Mouse (Mus musculus) frontal cortex, postnatal 14 days (tissue): Measurements from ENCODE around the gene Anxa2.

Experiments
- DNase-seq, 2 experiments: peaks; one replicate each; pipeline ENCODE4 v3.0.0; 2022; ENCODE audit warnings: low spot score in 2 of 2

Anxa2 gene

GRCm38 (mm10) chr9:69458982-69459381, 5.6 kb downstream of the Anxa2 start:
- DNase-seq, result no peak

GRCm38 (mm10) chr9:69459876-69460275, 6.5 kb downstream of the Anxa2 start:
- DNase-seq, result no peak

- no peak for DNase-seq
These were observed 9.6 kb downstream of the Anxa2 start for GRCm38 (mm10) chr9:69463046-69463445.

- DNase-seq, result no peak
These were observed 10.8 kb downstream of the Anxa2 start for GRCm38 (mm10) chr9:69464109-69464756.

- DNase-seq, result no peak
These were observed 12.7 kb downstream of the Anxa2 start for GRCm38 (mm10) chr9:69466098-69466497.

GRCm38 (mm10) chr9:69467310-69467939, 14.0 kb downstream of the Anxa2 start:
- DNase-seq, result no peak

- no peak for DNase-seq
These were observed 15.6 kb downstream of the Anxa2 start for GRCm38 (mm10) chr9:69468991-69469390.

GRCm38 (mm10) chr9:69470362-69470761, 16.9 kb downstream of the Anxa2 start:
- DNase-seq, result no peak

- no peak for DNase-seq
These were observed 17.5 kb downstream of the Anxa2 start for GRCm38 (mm10) chr9:69470921-69471320.

GRCm38 (mm10) chr9:69472724-69473123, 19.3 kb downstream of the Anxa2 start:
- DNase-seq, result no peak

GRCm38 (mm10) chr9:69475873-69476272, 22.5 kb downstream of the Anxa2 start:
- no peak for DNase-seq

GRCm38 (mm10) chr9:69477195-69477823, 23.9 kb downstream of the Anxa2 start:
- DNase-seq, result no peak

- DNase-seq, result no peak
These were observed 24.4 kb downstream of the Anxa2 start for GRCm38 (mm10) chr9:69477824-69478222.

GRCm38 (mm10) chr9:69480344-69480743, 26.9 kb downstream of the Anxa2 start:
- DNase-seq, result peak; percentile 56 to 88

- DNase-seq, result no peak
These were observed 30.4 kb downstream of the Anxa2 start for GRCm38 (mm10) chr9:69483811-69484210.

- no peak for DNase-seq
These were observed 32.7 kb downstream of the Anxa2 start for GRCm38 (mm10) chr9:69486140-69486539.

GRCm38 (mm10) chr9:69488510-69488909, 35.1 kb downstream of the Anxa2 start:
- no peak for DNase-seq

- no peak for DNase-seq
These were observed 35.6 kb downstream of the Anxa2 start for GRCm38 (mm10) chr9:69488972-69489371.

GRCm38 (mm10) chr9:69492809-69493208, 39.4 kb downstream of the Anxa2 start:
- no peak for DNase-seq

- peak; percentile 25 to 72 for DNase-seq
These were observed 49.1 kb downstream of the Anxa2 start for GRCm38 (mm10) chr9:69502504-69502903.

- no peak for DNase-seq
These were observed 52.2 kb downstream of the Anxa2 start for GRCm38 (mm10) chr9:69505611-69506010.

- DNase-seq, result no peak
These were observed 53.8 kb downstream of the Anxa2 start for GRCm38 (mm10) chr9:69507206-69507605.

GRCm38 (mm10) chr9:69508016-69508415, 54.6 kb downstream of the Anxa2 start:
- no peak for DNase-seq
